Mouse (Mus musculus) skeletal muscle tissue, postnatal 0 days (tissue): Measurements from ENCODE around the gene Lurap1. TPM values are rescaled to one million over a fixed set of nuclear protein-coding genes. Genes with fewer than 3 reads are reported as not detected.

Source experiments
- polyA plus RNA-seq: library from polyadenylated mRNA; unstranded; fragments of >200 nt; fragmentation: Nextera tagmentation; extraction: Ambion mirVana; gene quantifications from 2 replicates; pipeline ENCODE4 v1.2.1, GENCODE M21; 2015

Lurap1 gene
- 1.00 and 1.2 TPM in 2 replicates for polyA plus RNA-seq

DNA sequence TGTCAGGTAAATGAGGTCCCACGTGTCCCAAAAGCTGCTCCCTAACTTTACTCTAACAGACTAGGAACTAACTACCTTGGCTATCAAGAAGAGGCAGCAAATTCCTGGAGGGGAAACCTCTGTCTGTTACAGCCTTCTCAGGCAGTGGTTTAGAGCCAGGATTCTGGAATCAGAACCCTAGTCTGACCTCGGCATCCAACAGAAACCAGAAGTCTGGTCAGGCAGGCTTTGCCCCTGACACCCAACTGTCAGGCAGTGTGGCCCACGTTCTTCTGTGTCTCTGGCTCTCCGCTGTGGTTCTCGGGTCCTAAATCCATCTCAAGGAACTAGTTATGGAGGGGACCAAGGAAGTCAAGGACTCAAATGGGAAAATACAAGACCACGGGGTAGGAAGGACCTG lies at the start of gene Lurap1:
Lurap1 (minus strand) TSS at position 101 of the 400 bp plus-strand sequence.

DNA sequence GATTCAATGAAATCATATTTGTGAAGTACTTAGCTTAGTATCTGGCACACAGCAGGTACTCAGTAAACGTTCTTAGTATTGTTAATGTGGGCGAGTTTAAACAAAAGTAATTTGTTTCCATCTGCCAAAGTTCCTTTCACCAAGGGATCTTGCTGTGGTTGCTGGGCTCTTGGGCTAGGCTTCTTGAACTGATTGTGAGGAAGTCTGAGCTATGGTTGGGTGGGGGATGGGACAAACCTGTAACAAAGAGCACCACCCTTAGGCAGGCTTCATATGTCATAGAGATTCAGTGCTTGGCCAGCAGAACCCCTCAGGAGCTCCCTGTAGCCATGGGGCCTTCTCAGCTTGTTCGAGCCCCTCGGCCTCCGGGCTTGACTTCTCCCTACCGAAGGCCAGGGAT lies 21.9 kb upstream of the Lurap1 start, which contains the start of the genes 1700042G07Rik and Gm49337:
1700042G07Rik (plus strand) TSS at position 301 of the 400 bp plus-strand sequence.
Gm49337 (plus strand) TSS at position 313 of the 400 bp plus-strand sequence.

DNA sequence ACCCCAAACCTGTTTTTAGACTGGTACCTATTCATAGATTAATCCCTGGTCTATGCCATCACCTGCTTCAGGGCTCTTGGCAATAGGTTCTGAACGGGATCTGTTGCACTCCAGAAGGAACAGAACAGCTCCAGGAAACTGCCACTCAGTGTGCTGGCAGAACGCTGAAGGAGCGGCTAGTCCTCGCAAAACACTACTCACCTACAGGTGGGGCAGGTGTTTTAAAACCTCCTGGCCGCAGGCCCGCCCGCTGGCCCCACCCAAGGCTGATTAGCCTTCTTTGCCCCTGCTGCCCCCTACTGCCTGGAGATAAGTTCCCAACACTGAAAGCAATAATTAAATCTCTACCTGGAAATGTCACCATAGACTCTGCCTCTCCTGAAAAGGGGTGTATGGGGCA lies 16.3 kb upstream of the Lurap1 start, which contains the start of gene Tspan1:
Tspan1 (minus strand) TSS at position 198 of the 400 bp plus-strand sequence.

DNA sequence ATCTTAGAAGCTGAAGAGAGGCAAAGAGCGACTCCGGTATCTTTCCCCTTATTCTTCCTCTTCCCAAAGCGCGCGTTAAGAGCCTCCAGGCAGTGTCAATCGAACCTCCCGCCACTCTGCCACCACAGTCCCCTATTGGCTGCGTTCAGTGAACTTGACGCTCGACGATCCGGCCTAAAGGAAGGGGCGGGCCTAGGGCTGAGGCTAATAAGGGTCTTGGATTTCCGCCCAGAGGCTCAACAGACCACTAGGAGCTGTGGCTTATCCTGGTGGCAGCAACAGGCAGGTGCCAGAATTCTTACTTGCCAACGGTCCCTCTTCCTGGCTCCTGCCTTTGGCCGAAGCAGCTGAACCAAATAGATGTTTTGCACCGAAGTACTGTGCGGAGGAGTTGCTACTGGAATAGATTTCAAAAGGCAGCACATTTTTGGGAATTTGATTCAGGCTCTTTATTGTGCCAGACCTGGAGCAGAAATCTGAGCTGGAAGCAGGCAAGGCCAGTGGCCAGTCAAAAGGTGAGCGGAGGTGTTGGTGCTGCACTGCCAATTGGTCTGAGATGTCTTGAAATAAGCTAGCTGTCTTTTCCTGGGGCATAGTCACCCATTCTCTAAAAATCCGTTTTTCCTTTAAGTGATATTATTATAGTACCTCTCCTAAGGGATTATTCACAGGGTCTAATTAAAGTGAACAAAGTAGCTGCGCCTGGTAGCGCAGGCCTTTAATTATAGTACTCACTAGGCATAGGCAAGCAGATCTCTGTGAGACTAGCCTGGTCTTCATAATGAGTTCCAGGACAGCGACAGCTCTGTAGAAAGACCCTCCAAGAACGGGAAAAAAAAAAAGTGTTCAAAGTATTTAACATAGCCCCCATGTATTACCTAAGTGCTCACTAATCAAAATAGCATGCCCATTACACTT lies 27.3 kb downstream of the Lurap1 start, which contains the start of the genes Rad54l and Pomgnt1:
Rad54l (minus strand) TSS at position 89 of the 918 bp plus-strand sequence.
Pomgnt1 (plus strand) TSS at position 239 of the 918 bp plus-strand sequence.

Other genes with a start within 250 kb of the Lurap1 start
- not detected in 2 replicates for gene Dmbx1, start 211.4 kb downstream of the Lurap1 start, polyA plus RNA-seq
- gene Faah, start 133.4 kb downstream of the Lurap1 start, polyA plus RNA-seq, result 0.18 and 0.29 TPM in 2 replicates
- 18.1 and 19.7 TPM in 2 replicates for gene Nsun4, start 97.5 kb downstream of the Lurap1 start, polyA plus RNA-seq
- 990 and 1,102 TPM in 2 replicates for gene Uqcrh, start 76.3 kb downstream of the Lurap1 start, polyA plus RNA-seq
- 34.7 and 38.3 TPM in 2 replicates for gene Lrrc41, start 76.1 kb downstream of the Lurap1 start, polyA plus RNA-seq
- gene Rad54l, start 27.6 kb downstream of the Lurap1 start, polyA plus RNA-seq, result 4.3 and 4.5 TPM in 2 replicates
- 34.7 and 38.2 TPM in 2 replicates for gene Pomgnt1, start 27.5 kb downstream of the Lurap1 start, polyA plus RNA-seq
- 0.06 TPM in 1 of 2 replicates, not detected in the other for gene Tspan1, start 16.3 kb upstream of the Lurap1 start, polyA plus RNA-seq
- not detected in 2 replicates for gene 1700042G07Rik, start 22.0 kb upstream of the Lurap1 start, polyA plus RNA-seq
- gene Gm49337, start 22.0 kb upstream of the Lurap1 start, polyA plus RNA-seq, result not detected in 2 replicates
- 4.5 and 4.6 TPM in 2 replicates for gene Pik3r3, start 70.3 kb upstream of the Lurap1 start, polyA plus RNA-seq